Mouse (Mus musculus) T-helper 1 cell (primary cell): ENCODE results near the gene D5Ertd579e.

Source experiments
- in situ Hi-C: fragments of 300-600 bp; cut with MboI, MseI; formaldehyde crosslinking; loops from one replicate; pipeline ENCODE4 v1.15.1; 2025; ENCODE audit warnings: high pct_unique_total_duplicates

The D5Ertd579e gene

GRCm38 (mm10) chr5:36618356-36618755 lies 77.5 kb downstream of the D5Ertd579e start:
- in situ Hi-C loops, result no loop called here

- in situ Hi-C loops, result no loop called here
These were observed 81.7 kb downstream of the D5Ertd579e start for GRCm38 (mm10) chr5:36614124-36614523.

GRCm38 (mm10) chr5:36608939-36609499 lies 86.8 kb downstream of the D5Ertd579e start:
- in situ Hi-C loops, result no loop called here

GRCm38 (mm10) chr5:36603031-36603430 lies 92.8 kb downstream of the D5Ertd579e start:
- in situ Hi-C loops, result loop anchor here (5.0 kb wide), 1 partner anchor 139 kb away; no protein-coding TSS in a partner anchor

GRCm38 (mm10) chr5:36602028-36602427 lies 93.8 kb downstream of the D5Ertd579e start:
- in situ Hi-C loops, result loop anchor here (5.0 kb wide), 1 partner anchor 140 kb away; no protein-coding TSS in a partner anchor

- in situ Hi-C loops, result loop anchor here (5.0 kb wide), 1 partner anchor 141 kb away; no protein-coding TSS in a partner anchor
These were observed 94.3 kb downstream of the D5Ertd579e start for GRCm38 (mm10) chr5:36601492-36601891.

GRCm38 (mm10) chr5:36598883-36599282 lies 96.9 kb downstream of the D5Ertd579e start:
- in situ Hi-C loops, result no loop called here

- in situ Hi-C loops, result no loop called here
These were observed 98.2 kb downstream of the D5Ertd579e start for GRCm38 (mm10) chr5:36597653-36598052.

- in situ Hi-C loops, result no loop called here
These were observed 99.6 kb downstream of the D5Ertd579e start for GRCm38 (mm10) chr5:36596225-36596624.

GRCm38 (mm10) chr5:36595115-36595514 lies 100.7 kb downstream of the D5Ertd579e start:
- in situ Hi-C loops, result no loop called here

GRCm38 (mm10) chr5:36594344-36594743 lies 101.5 kb downstream of the D5Ertd579e start:
- in situ Hi-C loops, result no loop called here

GRCm38 (mm10) chr5:36593176-36593575 lies 102.6 kb downstream of the D5Ertd579e start, which contains the start of gene Tbc1d14:
Gene Tbc1d14, minus strand, starts transcription at chr5:36593276.
- in situ Hi-C loops, result no loop called here

- in situ Hi-C loops, result no loop called here
These were observed 105.3 kb downstream of the D5Ertd579e start for GRCm38 (mm10) chr5:36590499-36590920.

- in situ Hi-C loops, result loop anchor here (5.0 to 10.0 kb wide), 4 partner anchors 52 to 481 kb away; partner anchors contain the start of genes Ccdc96, D5Ertd579e and Tada2b
These were observed 111.5 kb downstream of the D5Ertd579e start for GRCm38 (mm10) chr5:36584299-36584698.

- in situ Hi-C loops, result loop anchor here (5.0 to 10.0 kb wide), 4 partner anchors 50 to 483 kb away; partner anchors contain the start of genes Ccdc96, D5Ertd579e and Tada2b
These were observed 113.7 kb downstream of the D5Ertd579e start for GRCm38 (mm10) chr5:36581924-36582642.

- in situ Hi-C loops, result loop anchor here (5.0 to 10.0 kb wide), 4 partner anchors 49 to 483 kb away; partner anchors contain the start of genes Ccdc96, D5Ertd579e and Tada2b
These were observed 114.4 kb downstream of the D5Ertd579e start for GRCm38 (mm10) chr5:36581259-36581923.

- in situ Hi-C loops, result loop anchor here (5.0 to 10.0 kb wide), 5 partner anchors 48 to 1985 kb away; partner anchors contain the start of genes Ccdc96, D5Ertd579e, Tada2b and Wdr1
These were observed 115.9 kb downstream of the D5Ertd579e start for GRCm38 (mm10) chr5:36579967-36580366.

GRCm38 (mm10) chr5:36578982-36579381 lies 116.8 kb downstream of the D5Ertd579e start:
- in situ Hi-C loops, result loop anchor here (10.0 kb wide), 1 partner anchor 1986 kb away; the partner anchor contains the start of gene Wdr1

GRCm38 (mm10) chr5:36576457-36576856 lies 119.4 kb downstream of the D5Ertd579e start:
- in situ Hi-C loops, result loop anchor here (10.0 kb wide), 1 partner anchor 1988 kb away; the partner anchor contains the start of gene Wdr1

- in situ Hi-C loops, result loop anchor here (10.0 kb wide), 1 partner anchor 1989 kb away; the partner anchor contains the start of gene Wdr1
These were observed 120.1 kb downstream of the D5Ertd579e start for GRCm38 (mm10) chr5:36575745-36576144.

- in situ Hi-C loops, result loop anchor here (10.0 kb wide), 1 partner anchor 1990 kb away; the partner anchor contains the start of gene Wdr1
These were observed 120.6 kb downstream of the D5Ertd579e start for GRCm38 (mm10) chr5:36575227-36575626.
